Mouse (Mus musculus): ENCODE data around the gene Rps16.

DNA sequence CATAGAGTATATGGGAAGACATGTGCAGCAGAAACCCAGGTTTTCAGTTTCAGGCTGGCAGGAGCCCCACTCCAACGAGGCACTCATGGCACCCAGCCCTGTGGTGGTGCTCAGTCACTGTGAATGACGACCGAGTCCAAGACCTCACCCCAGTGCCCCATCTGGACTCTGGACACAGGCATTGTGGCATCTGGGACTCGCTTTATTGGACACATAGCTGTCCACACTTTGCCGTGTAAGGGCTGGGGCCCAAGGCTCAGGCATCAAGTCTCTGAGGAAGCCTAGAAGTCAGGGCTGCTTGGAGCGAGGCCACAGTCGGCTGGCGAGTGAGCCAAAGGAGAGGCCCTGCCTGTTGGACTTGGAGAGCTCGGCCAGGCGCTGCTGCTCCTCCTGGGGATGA, 44.8 kb upstream of the Rps16 start:
- no peak for TF ChIP-seq CHD2 (IDR thresholded peaks at IDR 0.05; ENCODE audit: low read depth, low read length)
- no peak for TF ChIP-seq ZC3H11A (IDR thresholded peaks at IDR 0.05; ENCODE audit: borderline replicate concordance, low read depth, low read length)
- no peak for TF ChIP-seq ZNF384 (IDR thresholded peaks at IDR 0.05; ENCODE audit: low read depth, low read length)
- no peak for TF ChIP-seq HCFC1 (IDR thresholded peaks at IDR 0.05; ENCODE audit: borderline replicate concordance, insufficient read depth, low read length)
- TF ChIP-seq MAFK (IDR thresholded peaks at IDR 0.05; ENCODE audit: insufficient read depth, low read depth, low read length): no peak
